Mouse (Mus musculus): ENCODE results near the gene Rgs17.
A peak's percentile ranks its signal among the peaks of the same experiment; 100 is the strongest.

The Rgs17 gene

GRCm38 (mm10) chr10:5823740-5824491, 98.3 kb downstream of the Rgs17 start, which contains the start of gene Mtrf1l:
TSS of gene Mtrf1l (minus strand) at chr10:5823910.
- peak; percentile 98 to 99 for DNase-seq

DNA sequence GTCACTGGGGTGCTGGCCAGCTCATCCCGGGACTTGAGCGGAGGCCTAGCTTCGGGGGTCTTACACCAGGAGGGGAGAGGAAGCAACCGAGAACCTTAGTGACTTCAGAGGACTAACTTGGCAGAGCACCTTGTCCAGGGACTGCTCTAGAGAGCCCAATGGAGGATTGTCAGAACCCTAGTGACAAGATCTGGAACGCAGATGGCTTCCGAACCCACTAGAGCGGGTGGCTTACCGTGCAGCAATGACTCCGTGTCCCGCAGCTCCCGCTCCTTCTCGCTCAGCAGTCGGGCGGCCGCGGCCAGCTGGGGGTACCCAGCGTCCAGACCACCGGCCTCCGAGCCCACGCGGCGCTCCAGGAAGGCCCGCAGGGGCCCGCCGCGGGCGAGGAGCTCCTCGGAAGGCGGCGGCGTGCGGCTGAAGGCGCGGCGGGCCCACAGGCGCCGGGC, 98.9 kb downstream of the Rgs17 start:
- DNase-seq: no peak

DNA sequence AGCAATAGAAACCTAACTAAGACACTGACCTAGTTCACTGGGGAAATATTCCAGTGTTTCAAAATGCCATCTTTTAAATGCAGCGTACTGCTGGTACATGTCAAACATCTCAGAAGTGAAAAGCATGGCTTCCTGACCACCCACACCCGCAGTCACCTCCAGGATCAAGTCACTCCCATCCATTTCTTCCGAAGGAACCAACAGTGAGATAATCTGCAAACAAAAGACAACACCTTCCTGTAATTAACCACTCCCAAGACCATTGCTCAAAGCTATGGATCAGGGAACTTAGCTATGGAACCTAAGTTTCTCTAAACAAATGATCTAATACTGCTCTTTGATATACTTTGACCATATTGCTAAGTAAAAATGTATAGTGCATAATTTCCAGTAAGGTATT, 103.4 kb downstream of the Rgs17 start:
- no peak for DNase-seq

- no peak for DNase-seq
Measured at GRCm38 (mm10) chr10:5815968-5816367, 106.2 kb downstream of the Rgs17 start.

- DNase-seq: no peak
Measured at GRCm38 (mm10) chr10:5813724-5814123, 108.5 kb downstream of the Rgs17 start.

- no peak for DNase-seq
Measured at GRCm38 (mm10) chr10:5807683-5808082, 114.5 kb downstream of the Rgs17 start.

DNA sequence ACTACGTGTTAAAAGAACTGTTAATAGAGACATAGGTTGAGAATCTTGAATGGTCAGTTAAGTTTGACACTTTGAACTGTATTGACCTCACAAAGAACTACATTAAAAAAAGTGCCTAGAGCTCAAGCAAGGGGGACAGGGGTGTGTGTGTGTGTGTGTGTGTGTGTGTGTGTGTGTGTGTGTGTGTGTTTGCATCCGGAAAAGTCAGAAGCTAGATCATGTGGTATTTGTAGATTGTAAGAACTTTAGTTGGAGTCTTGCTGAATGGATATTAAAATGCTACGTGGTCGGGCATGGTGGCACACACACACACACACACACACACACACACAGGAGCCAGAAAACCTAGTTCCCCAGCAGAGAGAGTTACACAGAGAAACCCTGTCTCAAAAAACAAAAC, 115.2 kb downstream of the Rgs17 start:
- no peak for DNase-seq

DNA sequence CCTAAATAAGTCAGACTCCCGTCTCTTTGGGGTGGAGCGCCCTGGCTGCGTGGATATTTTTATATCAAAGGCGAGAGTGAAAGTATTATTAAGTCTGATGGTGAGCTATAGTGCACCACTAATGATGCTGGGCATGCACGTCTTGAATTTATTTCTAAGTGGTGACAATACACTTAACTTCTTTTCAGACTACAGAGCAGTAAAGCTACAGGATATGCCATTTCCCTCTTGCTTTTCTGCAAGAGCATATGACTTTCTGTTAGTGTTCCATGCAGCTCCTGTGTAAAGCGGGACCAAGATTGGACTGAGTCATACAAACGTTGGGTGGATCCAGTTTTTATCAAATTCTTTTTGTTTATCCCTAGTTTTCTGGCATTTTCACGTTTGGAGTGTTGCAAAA, 115.8 kb downstream of the Rgs17 start:
- DNase-seq: peak in 1 of 2 experiments; percentile 7

DNA sequence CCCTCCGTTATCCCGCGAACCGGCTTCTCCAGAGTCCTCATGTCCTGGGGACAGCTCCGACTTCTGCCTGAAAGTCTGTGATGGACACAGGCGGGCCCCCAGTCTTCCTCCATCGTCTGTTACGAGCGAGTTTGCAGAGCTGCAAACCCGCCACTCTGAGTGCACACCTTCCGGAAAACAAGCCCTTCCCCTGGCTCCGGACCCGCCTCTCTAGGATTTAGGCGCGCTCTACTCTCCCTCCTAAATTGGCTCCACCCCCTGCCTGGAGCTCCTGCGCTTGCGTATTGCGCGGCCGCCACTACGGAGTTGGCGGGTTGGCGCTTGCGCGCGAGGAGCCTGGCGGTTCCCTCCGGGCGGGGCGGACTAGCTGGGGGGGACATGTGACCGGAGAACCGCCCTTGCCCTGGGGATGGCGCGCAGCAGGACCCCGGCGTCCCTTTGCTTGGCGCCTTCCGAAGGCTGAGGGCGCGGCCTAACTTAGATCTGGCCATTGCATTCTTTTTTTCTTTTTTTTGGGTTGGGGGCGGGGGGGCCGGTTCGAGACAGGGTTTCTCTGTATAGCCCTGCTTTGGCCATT, 116.4 kb downstream of the Rgs17 start:
- DNase-seq: peak; percentile 97

DNA sequence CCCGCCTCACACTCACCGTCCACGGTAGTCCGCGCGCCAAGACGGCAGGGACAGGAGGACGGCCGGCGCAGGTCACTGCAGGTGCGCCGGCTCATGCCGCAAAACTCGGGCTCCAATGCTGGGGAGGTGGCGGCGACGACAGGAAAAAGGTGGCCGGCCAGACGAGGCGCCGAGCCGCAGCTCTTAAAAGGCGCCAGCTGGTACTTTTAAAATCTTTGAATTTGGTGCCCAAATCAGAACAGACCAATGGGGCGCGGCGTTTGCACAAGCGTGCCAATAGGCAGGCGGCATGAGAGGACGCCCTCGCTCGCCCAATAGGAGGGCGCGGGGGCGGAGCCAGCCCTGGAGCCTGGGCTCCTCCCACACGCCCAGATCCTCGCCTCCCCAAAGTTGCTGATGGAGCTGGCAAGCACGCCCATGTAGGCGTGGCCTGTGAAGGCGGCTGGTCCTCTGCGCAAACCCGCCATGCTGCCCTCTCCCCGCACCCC, 116.9 kb downstream of the Rgs17 start, which contains the start of gene Fbxo5:
TSS of gene Fbxo5 (minus strand) at position 358 of the 488 bp plus-strand sequence.
- DNase-seq: peak; percentile 99

DNA sequence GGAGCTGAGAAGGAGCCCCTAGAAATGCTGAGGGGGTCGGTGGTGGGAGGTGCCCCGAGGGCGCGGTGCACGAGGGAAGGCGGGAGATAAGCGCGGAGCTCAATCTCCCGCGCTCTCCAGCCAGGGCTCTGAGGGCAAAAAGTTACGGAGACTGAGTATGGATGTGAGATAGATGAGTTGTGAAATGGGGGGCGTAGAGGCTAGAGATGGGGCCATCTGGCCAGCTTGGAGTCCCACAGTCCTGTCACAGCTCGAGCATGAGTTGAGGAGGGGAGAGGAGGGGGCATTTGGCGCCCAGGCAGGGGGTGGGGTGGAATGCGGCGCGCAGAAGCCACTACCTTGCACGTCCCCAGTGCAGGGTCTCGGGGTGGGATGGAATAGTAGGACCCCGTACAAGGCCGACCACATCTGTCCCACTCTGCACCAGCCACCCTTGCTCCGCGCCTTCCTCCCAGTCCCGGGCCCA, 117.5 kb downstream of the Rgs17 start:
- DNase-seq: no peak

DNA sequence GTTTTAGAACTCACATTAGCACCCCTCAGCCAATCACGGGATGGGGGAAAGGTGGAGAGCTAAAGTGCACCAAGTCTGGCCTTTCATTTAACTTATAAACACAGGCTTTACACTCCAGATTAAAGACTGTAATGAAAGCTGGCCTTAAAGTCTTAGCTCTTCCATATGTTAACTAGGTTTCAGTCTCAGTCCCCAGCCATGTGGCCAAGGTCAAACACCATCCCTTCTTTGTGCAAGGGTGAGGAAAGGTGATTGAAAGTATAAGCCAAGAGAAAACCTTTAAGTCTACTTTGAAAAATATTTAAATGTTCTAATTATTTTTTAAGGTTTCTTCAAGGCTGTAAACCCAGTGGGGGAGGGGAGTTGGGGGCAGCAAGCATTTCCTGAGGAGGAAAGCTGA, 118.5 kb downstream of the Rgs17 start:
- no peak for DNase-seq

GRCm38 (mm10) chr10:5802866-5803265, 119.3 kb downstream of the Rgs17 start:
- no peak for DNase-seq

- DNase-seq: no peak
Measured at GRCm38 (mm10) chr10:5800490-5800889, 121.7 kb downstream of the Rgs17 start.

GRCm38 (mm10) chr10:5798069-5798468, 124.1 kb downstream of the Rgs17 start:
- DNase-seq: no peak

DNA sequence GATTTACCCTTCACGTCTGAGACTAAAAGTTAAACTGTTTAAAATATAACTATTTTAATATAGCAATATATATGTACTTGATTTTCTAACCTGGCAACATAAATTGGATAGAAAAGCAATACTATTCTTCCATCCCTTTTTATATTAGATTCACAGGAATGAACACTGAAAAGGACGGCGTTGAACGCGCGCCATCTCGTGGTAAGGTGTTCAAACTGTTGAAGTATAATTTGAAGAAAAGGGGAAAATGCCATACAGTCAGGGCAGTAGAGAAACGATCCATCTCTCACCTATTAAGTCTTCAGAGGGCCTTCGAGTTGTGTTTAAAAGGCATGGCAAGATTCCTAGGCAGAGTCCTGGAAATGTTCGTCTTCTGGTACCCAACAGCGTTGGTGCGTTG, 131.5 kb downstream of the Rgs17 start:
- DNase-seq: peak; percentile 8 to 23

- DNase-seq: peak in 1 of 2 experiments; percentile 4
Measured at GRCm38 (mm10) chr10:5786923-5787322, 135.3 kb downstream of the Rgs17 start.
